Mouse (Mus musculus): ENCODE data around the gene Unc13d. TPM values are rescaled to one million over a fixed set of nuclear protein-coding genes. Genes with fewer than 3 reads are reported as not detected.

The Unc13d gene
- total and polyA plus RNA-seq, 3 experiments: 8.9 to 15.7 (median 14.0) TPM

GRCm38 (mm10) chr11:116059691-116060025 lies 18.1 kb downstream of the Unc13d start:
- Histone ChIP-seq H3K79me2 (replicated peaks; ENCODE audit: control insufficient read depth, extremely low read depth, insufficient read depth, poor library complexity, severe bottlenecking) (no peaks in the 10 kb centered on the region), H3K9ac (ENCODE audit: insufficient read depth, low read depth) (no peak overlapping the region), H3K4me2 (ENCODE audit: insufficient read depth, low read depth, poor library complexity, severe bottlenecking) (no peak overlapping the region), H3K36me3 (replicated peaks in 1 of 2; ENCODE audit: control insufficient read depth in 1 of 2, insufficient read depth in 1 of 2, low read length in 1 of 2) (peaks cover 82 to 100% of the 10 kb centered on the region in 2 experiments), H3K4me1 (ENCODE audit: control insufficient read depth in 1 of 2, insufficient read depth in 2 of 2) (peaks cover 0 to 27% of the 10 kb centered on the region in 2 experiments; a peak in 2 of 4 replicates), H3K4me3 (replicated peaks in 1 of 3; ENCODE audit: low read depth in 2 of 3, low read length in 2 of 3, poor library complexity in 1 of 3) (no peak overlapping the region), H3K9me3 (replicated peaks; ENCODE audit: low read length) (no peaks in the 10 kb centered on the region), H3K27ac (ENCODE audit: insufficient read depth, low read depth) (no peak overlapping the region), H3K27me3 (replicated peaks) (no peaks in the 10 kb centered on the region)
- in situ Hi-C loops (cut with MboI; ENCODE audit: low pct_ligation_motif_present, low pct_unique_long_range_greater_than_20kb, low sequenced_read_pairs): no loop called here
- TF ChIP-seq ZNF384 (IDR thresholded peaks at IDR 0.05; ENCODE audit: low read depth, low read length) (no peak), GABPA (IDR thresholded peaks at IDR 0.05; ENCODE audit: insufficient replicate concordance, low read depth, low read length) (no peak), POLR2A (IDR thresholded peaks at IDR 0.05; ENCODE audit: low read depth, low read length) (no peak), NRF1 (IDR thresholded peaks at IDR 0.05; ENCODE audit: low read depth, low read length) (no peak), TBP (conservative IDR thresholded peaks at IDR 0.05; ENCODE audit: low read depth, low read length) (no peak), MAZ (IDR thresholded peaks at IDR 0.05; ENCODE audit: low read depth, low read length) (no peak), IRF4 (IDR thresholded peaks at IDR 0.05; ENCODE audit: low read depth, low read length) (no peak), ZMIZ1 (IDR thresholded peaks at IDR 0.05; ENCODE audit: low read depth, low read length) (no peak)
- no peak for DNase-seq (ENCODE audit: extremely low read depth)
- dilution Hi-C loops (cut with MboI; ENCODE audit: extremely low pct_ligation_motif_present, extremely low pct_unique_long_range_greater_than_20kb, low sequenced_read_pairs): no loop called here

DNA sequence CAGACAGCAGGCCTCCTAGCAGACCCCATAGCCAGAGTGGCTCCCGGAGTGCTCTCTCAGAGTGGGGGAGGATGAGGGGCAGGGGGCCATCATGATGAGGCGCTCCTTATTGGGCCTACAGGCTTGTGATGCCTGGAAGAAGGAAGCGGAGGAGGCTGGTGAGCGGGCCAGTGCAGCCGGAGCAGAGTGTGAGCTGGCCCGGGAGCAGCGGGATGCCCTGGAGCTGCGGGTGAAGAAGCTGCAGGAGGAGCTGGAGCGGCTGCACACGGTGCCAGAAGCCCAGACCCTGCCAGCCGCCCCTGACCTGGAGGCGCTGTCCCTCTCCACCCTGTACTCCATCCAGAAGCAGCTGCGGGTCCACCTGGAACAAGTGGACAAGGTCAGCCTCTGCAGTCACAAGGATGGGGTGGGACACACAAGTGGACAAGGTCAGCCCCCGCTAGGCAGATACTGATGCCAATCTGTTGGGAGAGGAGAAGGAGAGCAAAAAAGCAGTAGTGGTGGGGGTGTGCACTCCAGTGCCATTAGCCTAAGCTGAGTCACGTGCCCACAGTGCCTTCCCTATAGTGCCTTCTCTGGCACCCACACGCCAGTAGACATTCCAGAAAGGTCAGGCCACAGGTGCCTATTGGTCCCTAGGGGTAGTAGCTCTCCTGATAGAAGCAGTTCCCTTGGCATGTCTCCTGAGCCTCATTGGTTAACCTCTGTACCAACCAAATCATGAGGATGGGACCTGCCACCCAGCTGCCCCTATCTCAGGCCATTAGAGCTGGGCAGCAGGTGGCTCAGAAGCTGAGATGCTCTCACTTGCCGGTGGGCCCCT lies 18.7 kb downstream of the Unc13d start:
- Histone ChIP-seq H3K4me2 (ENCODE audit: insufficient read depth, low read depth, poor library complexity, severe bottlenecking) (no peak overlapping the region), H3K27me3 (replicated peaks) (no peaks in the 10 kb centered on the region), H3K4me1 (ENCODE audit: control insufficient read depth in 1 of 2, insufficient read depth in 2 of 2) (peaks cover 0 to 27% of the 10 kb centered on the region in 2 experiments; a peak in 2 of 4 replicates), H3K4me3 (replicated peaks in 1 of 3; ENCODE audit: low read depth in 2 of 3, low read length in 2 of 3, poor library complexity in 1 of 3) (no peak overlapping the region), H3K36me3 (replicated peaks in 1 of 2; ENCODE audit: control insufficient read depth in 1 of 2, insufficient read depth in 1 of 2, low read length in 1 of 2) (peaks cover 88 to 100% of the 10 kb centered on the region in 2 experiments), H3K9ac (ENCODE audit: insufficient read depth, low read depth) (no peak overlapping the region), H3K27ac (ENCODE audit: insufficient read depth, low read depth) (no peak overlapping the region), H3K9me3 (replicated peaks; ENCODE audit: low read length) (no peaks in the 10 kb centered on the region), H3K79me2 (replicated peaks; ENCODE audit: control insufficient read depth, extremely low read depth, insufficient read depth, poor library complexity, severe bottlenecking) (no peaks in the 10 kb centered on the region)
- DNase-seq (ENCODE audit: extremely low read depth): no peak
- TF ChIP-seq POLR2AphosphoS2 (IDR thresholded peaks at IDR 0.05; ENCODE audit: low read depth, low read length) (0 out of 2 replicates have a peak, but pooled peaks have one; percentile 29), ZNF384 (IDR thresholded peaks at IDR 0.05; ENCODE audit: low read depth, low read length) (no peak)
- dilution Hi-C loops (cut with MboI; ENCODE audit: extremely low pct_ligation_motif_present, extremely low pct_unique_long_range_greater_than_20kb, low sequenced_read_pairs) (no loop called here), in situ Hi-C loops (cut with MboI; ENCODE audit: low pct_ligation_motif_present, low pct_unique_long_range_greater_than_20kb, low sequenced_read_pairs) (no loop called here)

DNA sequence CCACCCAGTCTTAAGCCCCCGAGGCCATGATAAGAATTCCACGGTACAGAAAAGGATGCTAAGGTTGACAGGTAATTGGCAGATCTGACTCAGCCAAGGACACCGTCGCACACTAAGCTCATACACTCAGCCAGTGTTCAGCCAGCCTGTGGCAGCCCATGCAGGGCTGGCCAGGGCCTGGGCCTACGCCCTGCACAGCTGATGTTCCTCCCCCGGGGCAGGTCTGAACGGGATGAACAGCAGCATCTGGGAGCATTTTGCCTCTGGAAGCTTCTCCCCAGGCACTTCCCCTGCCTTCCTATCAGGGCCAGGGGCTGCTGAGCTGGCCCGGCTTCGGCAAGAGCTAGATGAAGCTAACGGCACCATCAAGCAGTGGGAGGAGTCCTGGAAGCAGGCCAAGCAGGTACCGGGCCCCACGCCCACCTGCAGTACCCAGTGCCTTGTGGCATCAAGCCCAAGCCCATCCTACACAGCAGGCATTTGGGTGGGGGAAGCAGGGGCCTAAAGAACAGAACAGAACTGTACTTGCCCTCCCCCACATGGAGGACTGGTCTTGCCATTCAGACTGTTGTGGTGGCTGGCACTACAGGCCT lies 19.6 kb downstream of the Unc13d start:
- in situ Hi-C loops (cut with MboI; ENCODE audit: low pct_ligation_motif_present, low pct_unique_long_range_greater_than_20kb, low sequenced_read_pairs): no loop called here
- Histone ChIP-seq H3K27ac (ENCODE audit: insufficient read depth, low read depth) (no peak overlapping the region), H3K9ac (ENCODE audit: insufficient read depth, low read depth) (no peak overlapping the region), H3K4me2 (ENCODE audit: insufficient read depth, low read depth, poor library complexity, severe bottlenecking) (no peak overlapping the region), H3K79me2 (replicated peaks; ENCODE audit: control insufficient read depth, extremely low read depth, insufficient read depth, poor library complexity, severe bottlenecking) (no peaks in the 10 kb centered on the region), H3K36me3 (replicated peaks in 1 of 2; ENCODE audit: control insufficient read depth in 1 of 2, insufficient read depth in 1 of 2, low read length in 1 of 2) (peaks cover 93 to 100% of the 10 kb centered on the region in 2 experiments), H3K9me3 (replicated peaks; ENCODE audit: low read length) (no peaks in the 10 kb centered on the region), H3K4me3 (replicated peaks in 1 of 3; ENCODE audit: low read depth in 2 of 3, low read length in 2 of 3, poor library complexity in 1 of 3) (no peak overlapping the region), H3K27me3 (replicated peaks) (no peaks in the 10 kb centered on the region), H3K4me1 (ENCODE audit: control insufficient read depth in 1 of 2, insufficient read depth in 2 of 2) (peaks cover 0 to 27% of the 10 kb centered on the region in 2 experiments; a peak in 2 of 4 replicates)
- DNase-seq (ENCODE audit: extremely low read depth): no peak
- dilution Hi-C loops (cut with MboI; ENCODE audit: extremely low pct_ligation_motif_present, extremely low pct_unique_long_range_greater_than_20kb, low sequenced_read_pairs): no loop called here
- TF ChIP-seq ELF1 (IDR thresholded peaks at IDR 0.05; ENCODE audit: low read depth, low read length): no peak
